Mouse (Mus musculus): ENCODE data around the gene Pdzd2. TPM values are rescaled to one million over a fixed set of nuclear protein-coding genes. Genes with fewer than 3 reads are reported as not detected.
A peak's percentile ranks its signal among the peaks of the same experiment; 100 is the strongest.

Pdzd2 gene
- polyA plus RNA-seq, 1 experiment, result 2.4 TPM

DNA sequence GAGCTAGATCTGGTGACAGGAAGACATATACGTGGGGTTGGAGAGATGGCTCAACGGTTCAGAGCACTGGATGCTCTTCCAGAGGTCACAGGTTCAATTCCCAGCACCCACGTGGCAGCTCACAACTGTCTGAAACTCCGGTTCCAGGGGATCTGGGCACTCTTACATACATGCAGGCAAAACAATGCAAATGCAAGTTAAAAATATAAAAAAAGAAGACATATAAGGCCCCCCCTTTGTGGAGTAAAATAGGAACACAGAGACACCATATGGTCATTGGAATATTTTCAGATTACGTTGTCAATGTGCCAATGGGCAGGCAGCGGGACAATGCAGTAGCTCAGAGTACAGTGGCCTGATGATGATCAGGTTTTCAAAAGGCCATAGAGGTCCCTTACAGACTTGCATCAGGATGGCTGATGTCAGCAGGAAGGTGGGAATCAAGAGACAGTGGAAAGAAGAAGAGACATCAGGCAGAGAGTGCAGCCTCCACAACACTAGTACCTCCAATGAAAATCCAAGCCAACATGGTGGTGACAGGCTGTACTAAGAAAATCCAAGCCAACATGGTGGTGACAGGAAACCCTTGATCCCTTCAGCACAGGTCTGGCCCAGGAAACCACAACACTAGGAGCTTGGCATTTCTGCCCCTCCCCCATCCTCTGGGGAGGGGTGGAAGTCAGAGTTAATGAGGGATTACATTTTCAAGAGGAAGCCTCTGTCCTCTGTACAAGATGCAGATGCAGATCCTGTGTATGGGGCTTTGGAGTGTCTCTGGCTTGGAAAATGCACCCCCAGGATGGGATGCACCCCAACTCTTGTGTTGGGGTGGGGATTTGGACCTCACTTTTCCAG lies 287.4 kb downstream of the Pdzd2 start:
- Histone ChIP-seq H3K27me3 (ENCODE audit: control insufficient read depth, insufficient read depth, low read length) (no peaks in the 10 kb centered on the region), H3K4me1 (ENCODE audit: control insufficient read depth, insufficient read depth, insufficient read length, low read length) (no peaks in the 10 kb centered on the region), H3K4me3 (ENCODE audit: low read depth, low read length) (no peak overlapping the region), H3K27ac (ENCODE audit: insufficient read depth, low read depth, low read length) (no peak overlapping the region), H3K36me3 (ENCODE audit: control insufficient read depth, insufficient read depth, low read length) (no peaks in the 10 kb centered on the region)
- WGBS, result 84% methylated on average over 6 of the region's 6 CpGs
- TF ChIP-seq POLR2A (IDR thresholded peaks at IDR 0.05; ENCODE audit: low read depth, low read length) (no peak), CTCF (IDR thresholded peaks at IDR 0.05; ENCODE audit: extremely low read depth, insufficient read length, insufficient replicate concordance, low read depth, low read length) (no peak)

DNA sequence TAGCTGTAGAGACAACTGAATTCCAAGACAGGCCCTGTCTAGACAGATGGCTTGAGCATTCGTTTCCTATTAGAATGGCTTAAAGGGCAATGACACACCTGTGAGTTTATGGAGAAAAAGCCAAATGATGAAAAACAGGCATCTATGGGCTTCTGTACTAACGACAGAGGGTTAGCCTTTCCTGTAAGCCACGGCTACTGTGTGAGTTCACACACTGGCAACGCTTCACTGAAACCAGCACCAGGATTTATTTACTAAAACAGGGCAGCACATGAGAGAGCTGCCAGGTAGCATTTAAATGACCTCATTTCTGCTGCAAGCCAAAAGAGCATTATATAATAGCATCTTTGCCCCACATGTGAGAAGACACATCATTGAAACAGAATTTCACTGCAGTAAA lies 288.3 kb downstream of the Pdzd2 start:
- Histone ChIP-seq H3K4me1 (ENCODE audit: control insufficient read depth, insufficient read depth, insufficient read length, low read length) (no peaks in the 10 kb centered on the region), H3K36me3 (ENCODE audit: control insufficient read depth, insufficient read depth, low read length) (no peaks in the 10 kb centered on the region), H3K27me3 (ENCODE audit: control insufficient read depth, insufficient read depth, low read length) (no peaks in the 10 kb centered on the region), H3K27ac (ENCODE audit: insufficient read depth, low read depth, low read length) (no peak overlapping the region), H3K4me3 (ENCODE audit: low read depth, low read length) (no peak overlapping the region)
- no peak for TF ChIP-seq CTCF (IDR thresholded peaks at IDR 0.05; ENCODE audit: extremely low read depth, insufficient read length, insufficient replicate concordance, low read depth, low read length)
- no peak for TF ChIP-seq POLR2A (IDR thresholded peaks at IDR 0.05; ENCODE audit: low read depth, low read length)
- WGBS, result 77% methylated on average over 4 of the region's 4 CpGs

DNA sequence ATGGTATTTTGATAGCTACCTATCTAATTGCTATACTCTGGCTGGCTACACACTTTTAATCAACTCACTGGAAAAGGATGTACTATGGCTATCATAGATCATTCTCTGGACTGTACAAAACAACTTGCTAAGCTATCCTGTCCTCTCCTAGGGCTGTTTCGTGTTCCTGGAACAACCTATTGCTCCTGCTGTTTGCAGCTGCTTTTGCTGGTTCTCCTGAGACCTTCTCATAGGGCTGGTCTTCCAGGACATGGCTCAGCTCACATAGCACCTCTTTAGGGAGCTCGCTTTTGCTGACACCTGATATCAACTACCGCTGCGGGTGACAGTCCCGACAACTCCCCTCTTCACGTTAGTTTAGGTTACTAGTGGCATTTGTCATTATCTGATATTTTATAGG lies 288.9 kb downstream of the Pdzd2 start:
- TF ChIP-seq POLR2A (IDR thresholded peaks at IDR 0.05; ENCODE audit: low read depth, low read length) (no peak), CTCF (IDR thresholded peaks at IDR 0.05; ENCODE audit: extremely low read depth, insufficient read length, insufficient replicate concordance, low read depth, low read length) (no peak)
- H3K27me3 ChIP-seq (ENCODE audit: control insufficient read depth, insufficient read depth, low read length), result no peaks in the 10 kb centered on the region
- 79% methylated on average over 6 of the region's 6 CpGs for WGBS
- no peak overlapping the region for H3K27ac ChIP-seq (ENCODE audit: insufficient read depth, low read depth, low read length)
- H3K36me3 ChIP-seq (ENCODE audit: control insufficient read depth, insufficient read depth, low read length), result no peaks in the 10 kb centered on the region
- no peak overlapping the region for H3K4me3 ChIP-seq (ENCODE audit: low read depth, low read length)
- H3K4me1 ChIP-seq (ENCODE audit: control insufficient read depth, insufficient read depth, insufficient read length, low read length), result no peaks in the 10 kb centered on the region

DNA sequence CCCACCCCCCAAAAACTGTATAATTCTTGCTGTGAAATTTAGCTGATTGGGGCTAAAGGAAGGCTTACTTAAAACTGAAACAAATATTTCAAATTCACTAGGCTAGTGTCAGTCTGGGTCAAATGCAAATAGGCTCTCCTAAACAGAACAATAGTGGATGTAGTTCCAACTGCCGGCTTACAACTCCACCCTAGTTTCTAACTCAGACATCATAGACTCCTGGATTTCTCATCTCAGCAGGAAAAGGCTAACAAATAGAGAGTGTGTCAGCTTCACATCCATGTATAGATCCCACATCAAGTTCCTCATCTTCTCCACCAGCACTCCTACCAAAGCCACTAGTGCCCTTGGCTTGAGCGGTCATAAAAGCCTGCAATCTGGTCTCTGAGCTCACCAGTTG lies 290.4 kb downstream of the Pdzd2 start:
- Histone ChIP-seq H3K36me3 (ENCODE audit: control insufficient read depth, insufficient read depth, low read length) (no peaks in the 10 kb centered on the region), H3K27me3 (ENCODE audit: control insufficient read depth, insufficient read depth, low read length) (no peaks in the 10 kb centered on the region), H3K4me3 (ENCODE audit: low read depth, low read length) (no peak overlapping the region), H3K4me1 (ENCODE audit: control insufficient read depth, insufficient read depth, insufficient read length, low read length) (no peaks in the 10 kb centered on the region), H3K27ac (ENCODE audit: insufficient read depth, low read depth, low read length) (no peak overlapping the region)
- no peak for TF ChIP-seq CTCF (IDR thresholded peaks at IDR 0.05; ENCODE audit: extremely low read depth, insufficient read length, insufficient replicate concordance, low read depth, low read length)
- no peak for TF ChIP-seq POLR2A (IDR thresholded peaks at IDR 0.05; ENCODE audit: low read depth, low read length)
- whole genome bisulfite sequencing, result 81% methylated on average over 2 of the region's 2 CpGs

DNA sequence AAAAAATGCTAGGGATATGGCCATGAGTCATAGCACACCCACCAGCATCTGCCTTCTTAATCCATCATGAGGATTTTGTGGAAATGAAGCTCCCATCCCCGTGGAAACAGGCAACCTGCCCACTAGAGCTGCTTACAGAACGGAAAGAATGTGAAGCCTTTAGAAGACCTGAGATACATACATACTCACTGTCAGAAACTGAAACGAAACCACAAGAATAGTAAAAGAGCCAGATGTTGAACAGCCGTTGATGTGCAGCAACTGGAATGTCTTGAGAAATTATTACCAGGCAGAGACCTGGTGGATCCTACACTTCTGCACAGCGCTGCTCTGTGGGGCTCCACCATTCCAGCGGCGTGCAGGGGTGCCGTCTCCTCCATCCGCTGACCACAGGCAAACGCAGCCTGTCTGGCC lies 292.7 kb downstream of the Pdzd2 start:
- Histone ChIP-seq H3K27ac (ENCODE audit: insufficient read depth, low read depth, low read length) (no peak overlapping the region), H3K4me3 (ENCODE audit: low read depth, low read length) (peak overlapping the region; percentile 54)
- TF ChIP-seq POLR2A (IDR thresholded peaks at IDR 0.05; ENCODE audit: low read depth, low read length) (no peak), CTCF (IDR thresholded peaks at IDR 0.05; ENCODE audit: extremely low read depth, insufficient read length, insufficient replicate concordance, low read depth, low read length) (no peak)

DNA sequence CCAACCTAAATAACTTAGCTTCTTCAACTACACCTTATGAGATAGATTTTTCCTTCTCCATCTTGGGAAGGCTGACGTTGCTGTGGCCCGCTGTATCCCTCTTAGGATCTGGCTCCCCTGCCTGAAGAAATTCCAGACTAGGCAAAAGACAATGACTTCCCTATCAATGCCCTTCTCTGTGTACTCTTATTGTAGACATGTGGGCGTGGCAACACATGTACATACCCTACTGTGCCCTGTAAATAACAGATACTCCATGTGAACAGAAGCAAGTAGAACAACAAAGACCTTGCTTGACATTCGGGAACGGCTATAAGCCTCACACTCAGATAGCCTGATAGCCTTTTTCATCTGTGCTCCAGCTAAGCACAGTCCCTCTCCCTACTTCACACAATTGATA lies 295.2 kb downstream of the Pdzd2 start:
- H3K36me3 ChIP-seq (ENCODE audit: control insufficient read depth, insufficient read depth, low read length), result no peaks in the 10 kb centered on the region
- no peak for TF ChIP-seq POLR2A (IDR thresholded peaks at IDR 0.05; ENCODE audit: low read depth, low read length)
- 53% methylated on average over 5 of the region's 5 CpGs for WGBS

More for the DNA sequence above, 292.7 kb downstream of the Pdzd2 start:
- Histone ChIP-seq H3K36me3 (ENCODE audit: control insufficient read depth, insufficient read depth, low read length) (no peaks in the 10 kb centered on the region), H3K27me3 (ENCODE audit: control insufficient read depth, insufficient read depth, low read length) (no peaks in the 10 kb centered on the region), H3K4me1 (ENCODE audit: control insufficient read depth, insufficient read depth, insufficient read length, low read length) (no peaks in the 10 kb centered on the region)
- 65% methylated on average over 10 of the region's 10 CpGs for whole genome bisulfite sequencing

DNA sequence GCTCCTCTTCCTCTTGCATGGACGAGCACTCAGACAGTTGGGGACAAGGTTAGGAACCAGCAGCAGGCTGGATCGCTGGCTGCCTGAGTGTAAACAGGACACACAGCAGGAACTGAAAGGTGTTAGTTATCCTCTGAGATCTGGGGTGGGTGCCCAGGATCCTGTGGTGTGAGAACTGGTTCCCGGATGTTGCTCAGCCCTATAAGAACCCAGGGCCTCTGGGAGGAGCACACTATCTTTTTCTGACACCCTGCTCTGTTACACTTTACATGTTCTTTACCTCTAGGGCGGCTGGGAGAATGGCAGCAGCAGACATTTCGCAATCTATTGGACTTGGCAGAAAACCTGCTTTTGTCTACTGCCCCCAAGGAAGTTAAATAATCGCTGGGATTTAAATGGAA lies 300.4 kb downstream of the Pdzd2 start:
- TF ChIP-seq POLR2A (IDR thresholded peaks at IDR 0.05; ENCODE audit: low read depth, low read length) (no peak), CTCF (IDR thresholded peaks at IDR 0.05; ENCODE audit: extremely low read depth, insufficient read length, insufficient replicate concordance, low read depth, low read length) (no peak)
- Histone ChIP-seq H3K4me1 (ENCODE audit: control insufficient read depth, insufficient read depth, insufficient read length, low read length) (peaks cover 5% of the 10 kb centered on the region; the same call in 1 of the 2 replicates), H3K36me3 (ENCODE audit: control insufficient read depth, insufficient read depth, low read length) (no peaks in the 10 kb centered on the region), H3K27ac (ENCODE audit: insufficient read depth, low read depth, low read length) (no peak overlapping the region), H3K27me3 (ENCODE audit: control insufficient read depth, insufficient read depth, low read length) (no peaks in the 10 kb centered on the region), H3K4me3 (ENCODE audit: low read depth, low read length) (no peak overlapping the region)
- 13% methylated on average over 6 of the region's 6 CpGs for WGBS

More for the DNA sequence above, 295.2 kb downstream of the Pdzd2 start:
- Histone ChIP-seq H3K4me3 (ENCODE audit: low read depth, low read length) (no peak overlapping the region), H3K27ac (ENCODE audit: insufficient read depth, low read depth, low read length) (no peak overlapping the region), H3K27me3 (ENCODE audit: control insufficient read depth, insufficient read depth, low read length) (no peaks in the 10 kb centered on the region), H3K4me1 (ENCODE audit: control insufficient read depth, insufficient read depth, insufficient read length, low read length) (peaks cover 5% of the 10 kb centered on the region; the same call in 1 of the 2 replicates)
